Mouse (Mus musculus) midbrain, embryonic 11.5 days (tissue): ENCODE measurements around the gene Cyp2d22. TPM values are rescaled to one million over a fixed set of nuclear protein-coding genes. Genes with fewer than 3 reads are reported as not detected.
A peak's percentile ranks its signal among the peaks of the same experiment; 100 is the strongest.

Source experiments
- ATAC-seq: fragments of 200-750 bp; cut with Nextera tagmentation; 2 replicates; pipeline ENCODE4 v1.8.0; 2017; ENCODE audit warnings: moderate TSS enrichment, moderate library complexity; ENCODE audit not compliant: low FRiP score
- DNase-seq: peaks from one replicate; pipeline ENCODE4 v3.0.0; 2015; ENCODE audit warnings: low spot score; ENCODE audit errors: missing footprints
- H3K27ac ChIP-seq: fragments of 300-500 bp; sonication (generic); 2 replicates; pipeline ENCODE4 v1.5.1; 2014; ENCODE audit warnings: low read depth, low read length
- H3K27me3 ChIP-seq: fragments of 300-500 bp; sonication (generic); 2 replicates; pipeline ENCODE4 v1.6.1; 2014; ENCODE audit warnings: mild to moderate bottlenecking, low read length, moderate library complexity, mixed read lengths; ENCODE audit not compliant: control insufficient read depth, insufficient read depth
- H3K36me3 ChIP-seq: fragments of 300-500 bp; sonication (generic); 2 replicates; pipeline ENCODE4 v1.6.1; 2014; ENCODE audit warnings: mild to moderate bottlenecking, low read length, moderate library complexity, mixed read lengths; ENCODE audit not compliant: control insufficient read depth, insufficient read depth
- H3K4me1 ChIP-seq: fragments of 300-500 bp; sonication (generic); 2 replicates; pipeline ENCODE4 v1.6.1; 2014; ENCODE audit warnings: low read length; ENCODE audit not compliant: control insufficient read depth, insufficient read depth
- H3K4me2 ChIP-seq: fragments of 300-500 bp; sonication (generic); 2 replicates; pipeline ENCODE4 v1.6.1; 2014; ENCODE audit warnings: mild to moderate bottlenecking, moderate library complexity
- H3K4me3 ChIP-seq: fragments of 300-500 bp; sonication (generic); 2 replicates; pipeline ENCODE4 v1.5.1; 2014; ENCODE audit warnings: low read depth, low read length
- H3K9ac ChIP-seq: fragments of 300-500 bp; sonication (generic); 2 replicates; pipeline ENCODE4 v1.6.1; 2014; ENCODE audit warnings: low read length
- H3K9me3 ChIP-seq: fragments of 300-500 bp; sonication (generic); 2 replicates; pipeline ENCODE4 v1.6.1; 2016; ENCODE audit warnings: low read length; ENCODE audit not compliant: control insufficient read depth
- WGBS: fragments of 180-500 bp; shearing (Covaris S2); extraction: QIAGEN DNeasy Blood & Tissue Kit; methylation state at CpG from one replicate; pipeline ENCODE4 v1.1.7; 2014; 5-methylcytosine and 5-hydroxymethylcytosine counted together
- polyA plus RNA-seq: library from polyadenylated mRNA; unstranded; fragments of >200 nt; fragmentation: Nextera tagmentation; extraction: Ambion mirVana; gene quantifications from 2 replicates; pipeline ENCODE4 v1.2.1, GENCODE M21; 2014

Cyp2d22 gene
- polyA plus RNA-seq, 1 experiment from 2014 or later = 1.7 TPM

DNA sequence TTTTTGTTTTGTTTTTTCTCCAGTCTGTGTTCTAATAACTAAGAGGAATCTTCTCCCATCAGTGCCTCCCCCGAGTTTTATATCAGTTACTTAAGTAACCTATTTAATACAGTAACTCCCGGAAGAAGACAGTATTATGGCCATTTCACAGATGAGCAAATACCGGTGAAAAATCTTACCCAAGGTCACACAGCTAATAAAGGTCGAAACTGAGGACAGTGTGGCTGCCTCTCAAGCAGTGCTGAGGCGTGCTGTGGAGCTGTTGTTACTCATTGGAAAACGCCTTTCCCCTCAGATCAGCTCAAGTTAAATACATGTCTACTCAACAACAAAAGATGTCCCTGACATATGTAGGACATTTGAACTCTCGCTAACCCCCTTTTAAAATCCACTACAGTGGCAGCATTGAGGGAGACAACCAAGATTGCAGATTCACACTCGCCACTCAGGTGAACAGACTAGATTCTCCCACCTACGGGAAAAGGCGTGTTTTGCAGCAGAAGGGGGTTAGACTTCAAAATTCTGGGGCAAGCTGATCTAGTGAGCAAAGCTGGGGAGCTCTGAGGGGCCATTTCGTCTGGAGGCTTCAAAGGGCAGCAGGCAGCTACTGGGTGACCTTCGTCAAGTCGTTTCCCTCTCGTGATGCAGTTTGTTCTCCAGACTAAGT lies 26.8 kb downstream of the Cyp2d22 start:
- H3K9ac ChIP-seq = peak overlapping the region; percentile 78
- peaks cover 9% of the 10 kb centered on the region; the same call in 1 of the 2 replicates for H3K4me1 ChIP-seq
- peak overlapping the region; percentile 70 for H3K4me2 ChIP-seq
- H3K36me3 ChIP-seq = peaks cover 21% of the 10 kb centered on the region
- DNase-seq (peak; percentile 88), ATAC-seq (no peak)
- H3K27me3 ChIP-seq = no peaks in the 10 kb centered on the region
- H3K4me3 ChIP-seq = peak overlapping the region; percentile 55
- WGBS = 33% methylated on average over 14 of the region's 14 CpGs
- H3K27ac ChIP-seq = no peak overlapping the region
- H3K9me3 ChIP-seq = no peaks in the 10 kb centered on the region

DNA sequence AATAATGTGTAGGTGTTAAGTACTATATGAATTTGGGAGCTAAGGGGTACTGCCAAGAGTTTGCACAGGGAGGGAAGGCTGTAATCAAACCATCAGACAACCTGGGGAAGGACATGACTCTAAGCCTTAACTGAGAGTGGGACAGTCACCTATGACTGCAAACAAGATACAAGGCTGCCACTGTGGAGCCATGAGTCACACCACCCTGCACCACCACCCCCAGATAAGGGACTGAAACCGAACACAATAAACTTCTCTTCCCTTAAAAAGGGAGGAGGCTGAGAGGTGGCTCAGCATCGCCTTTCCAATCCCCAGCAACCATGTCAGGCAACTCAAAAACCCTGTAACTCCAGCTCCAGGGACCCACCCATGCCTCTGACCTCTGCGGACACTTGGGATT lies 28.6 kb downstream of the Cyp2d22 start:
- no peak overlapping the region for H3K27ac ChIP-seq
- H3K4me1 ChIP-seq = peaks cover 22% of the 10 kb centered on the region
- no peaks in the 10 kb centered on the region for H3K9me3 ChIP-seq
- DNase-seq = no peak
- WGBS = 85% methylated on average over 3 of the region's 3 CpGs
- no peak overlapping the region for H3K9ac ChIP-seq
- no peak overlapping the region for H3K4me3 ChIP-seq
- H3K27me3 ChIP-seq = no peaks in the 10 kb centered on the region
- peaks cover 21% of the 10 kb centered on the region for H3K36me3 ChIP-seq
- H3K4me2 ChIP-seq = no peak overlapping the region
- ATAC-seq = no peak

DNA sequence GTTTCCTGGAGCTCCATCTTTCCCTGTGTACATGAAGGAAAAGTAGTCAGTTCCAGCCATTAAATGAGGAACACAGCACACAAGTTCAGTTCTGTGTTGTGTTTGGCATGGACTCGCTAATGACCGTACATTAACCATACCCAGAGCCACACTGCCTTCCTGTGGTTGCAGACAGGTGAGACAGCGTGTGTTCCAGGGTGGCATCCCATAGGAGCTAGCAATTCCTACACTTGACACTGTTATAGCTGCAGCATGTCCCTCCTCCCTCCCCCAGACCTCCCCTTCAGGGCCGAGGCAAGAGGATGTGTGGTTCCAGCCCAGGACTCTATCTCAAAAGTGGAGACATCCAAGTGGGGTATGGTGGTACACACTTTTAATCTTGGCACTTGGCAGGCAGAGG lies 29.7 kb downstream of the Cyp2d22 start:
- no peak for DNase-seq
- H3K4me1 ChIP-seq = peaks cover 23% of the 10 kb centered on the region
- no peak overlapping the region for H3K27ac ChIP-seq
- no peak overlapping the region for H3K4me3 ChIP-seq
- ATAC-seq = no peak
- no peaks in the 10 kb centered on the region for H3K27me3 ChIP-seq
- 89% methylated on average over 4 of the region's 4 CpGs for WGBS
- H3K9ac ChIP-seq = no peak overlapping the region
- peaks cover 21% of the 10 kb centered on the region for H3K36me3 ChIP-seq
- no peaks in the 10 kb centered on the region for H3K9me3 ChIP-seq
- H3K4me2 ChIP-seq = no peak overlapping the region

DNA sequence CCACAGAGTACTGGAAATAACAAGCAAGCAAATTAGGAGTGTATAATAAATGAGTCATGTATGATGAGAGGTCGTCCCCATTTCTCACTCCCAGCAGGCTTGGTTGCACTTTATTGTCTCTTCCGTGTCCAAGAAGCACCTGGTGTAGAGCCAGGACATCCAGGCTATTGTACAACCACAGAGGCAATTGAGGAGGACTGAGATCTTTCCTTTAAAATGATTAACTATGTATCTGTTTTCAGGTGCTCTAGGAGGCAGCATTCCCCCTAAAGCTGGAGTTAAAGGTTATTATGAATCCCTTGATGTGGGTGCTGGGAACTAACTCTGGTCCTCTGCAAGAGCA lies 31.1 kb downstream of the Cyp2d22 start:
- H3K27me3 ChIP-seq = no peaks in the 10 kb centered on the region
- no peak overlapping the region for H3K4me3 ChIP-seq
- H3K9me3 ChIP-seq = no peaks in the 10 kb centered on the region
- ATAC-seq (no peak), DNase-seq (no peak)
- no peak overlapping the region for H3K9ac ChIP-seq
- no peak overlapping the region for H3K27ac ChIP-seq
- peaks cover 21% of the 10 kb centered on the region for H3K36me3 ChIP-seq
- WGBS = 88% methylated on average over 2 of the region's 2 CpGs
- H3K4me2 ChIP-seq = no peak overlapping the region
- H3K4me1 ChIP-seq = peaks cover 19% of the 10 kb centered on the region

DNA sequence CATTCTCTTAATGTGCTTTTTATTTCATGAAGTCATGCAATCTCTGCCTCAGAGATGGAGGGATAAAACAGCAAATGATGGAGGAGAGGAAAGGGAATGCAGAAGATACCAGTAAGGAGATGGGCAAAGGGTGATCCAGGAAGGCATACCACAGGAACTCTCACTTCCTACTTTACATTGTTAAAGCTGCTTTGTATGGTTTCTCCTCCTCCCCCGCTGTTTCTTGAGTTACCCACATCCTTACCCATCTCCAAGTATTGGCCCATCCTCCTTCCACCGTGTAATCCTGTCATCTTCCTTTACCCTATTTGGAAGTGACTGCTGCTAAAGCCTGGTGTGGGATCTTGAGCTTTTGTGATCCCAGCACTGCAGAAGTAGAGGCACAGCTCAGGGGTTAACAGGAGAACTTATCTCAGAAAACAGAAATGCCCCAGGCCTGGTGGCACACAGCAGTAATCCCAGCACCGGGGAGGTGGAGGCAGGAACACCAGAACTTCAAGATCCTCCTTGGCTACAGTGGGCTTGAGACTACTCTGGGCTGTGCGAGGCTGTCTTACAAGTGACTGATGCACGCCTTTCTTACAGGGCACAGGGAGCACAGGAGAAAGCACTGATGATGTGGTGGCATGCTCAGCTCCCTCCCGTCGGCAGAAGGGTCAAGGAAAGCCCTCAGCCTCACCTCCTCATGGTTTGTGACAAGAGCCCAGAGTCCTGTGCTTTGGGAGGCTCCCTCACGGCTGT lies 31.6 kb downstream of the Cyp2d22 start:
- Histone ChIP-seq H3K27ac (no peak overlapping the region), H3K4me2 (no peak overlapping the region)
- WGBS = 92% methylated on average over 8 of the region's 8 CpGs

DNA sequence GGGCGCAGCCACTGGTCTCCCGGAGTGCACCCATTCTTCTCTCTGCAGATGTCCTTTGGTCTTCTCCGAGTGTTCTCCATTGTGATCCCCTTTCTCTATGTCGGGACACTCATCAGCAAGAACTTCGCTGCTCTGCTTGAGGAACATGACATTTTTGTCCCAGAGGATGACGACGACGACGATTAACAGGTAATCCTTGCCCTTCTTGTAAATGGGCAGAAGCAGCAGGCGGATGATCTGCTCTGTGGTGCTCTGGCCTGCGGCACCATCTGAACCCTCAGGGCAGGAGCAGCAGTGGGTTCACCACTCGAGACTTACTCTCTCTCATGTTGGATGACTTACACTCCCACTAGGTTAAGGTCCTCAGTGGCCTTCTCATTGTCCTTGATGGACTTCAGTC lies 32.2 kb downstream of the Cyp2d22 start:
- peaks cover 21% of the 10 kb centered on the region for H3K36me3 ChIP-seq
- H3K27me3 ChIP-seq = no peaks in the 10 kb centered on the region
- DNase-seq = no peak
- H3K9me3 ChIP-seq = no peaks in the 10 kb centered on the region
- H3K4me1 ChIP-seq = peaks cover 14% of the 10 kb centered on the region
- no peak overlapping the region for H3K4me2 ChIP-seq
- ATAC-seq = no peak
- H3K4me3 ChIP-seq = no peak overlapping the region
- no peak overlapping the region for H3K9ac ChIP-seq
- H3K27ac ChIP-seq = no peak overlapping the region
- WGBS = 95% methylated on average over 12 of the region's 12 CpGs

More for the DNA sequence above, 31.6 kb downstream of the Cyp2d22 start:
- peaks cover 21% of the 10 kb centered on the region for H3K36me3 ChIP-seq
- H3K9me3 ChIP-seq = no peaks in the 10 kb centered on the region
- ATAC-seq = no peak
- DNase-seq = no peak
- no peak overlapping the region for H3K4me3 ChIP-seq
- H3K4me1 ChIP-seq = peaks cover 19% of the 10 kb centered on the region
- no peak overlapping the region for H3K9ac ChIP-seq
- H3K27me3 ChIP-seq = no peaks in the 10 kb centered on the region

DNA sequence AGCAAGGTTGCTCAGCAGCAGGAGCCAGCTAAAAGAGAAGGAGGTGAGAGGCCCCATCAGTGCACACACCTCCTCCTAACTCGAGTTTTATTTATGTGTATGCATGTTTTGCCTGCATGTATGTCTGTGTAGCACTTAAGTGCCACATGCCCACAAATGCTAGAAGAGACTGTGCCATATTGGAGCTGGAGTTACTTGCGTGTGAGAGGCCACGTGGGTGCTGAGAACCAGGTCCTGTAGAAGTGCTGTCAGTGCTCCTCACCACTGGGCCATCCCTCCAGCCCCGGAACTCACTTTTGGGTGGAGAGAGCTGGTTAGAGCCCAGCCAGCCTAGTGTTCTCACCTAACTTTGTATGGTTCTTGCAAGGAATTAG lies 32.8 kb downstream of the Cyp2d22 start:
- WGBS = 84% methylated on average over 4 of the region's 4 CpGs
- H3K4me3 ChIP-seq = no peak overlapping the region

DNA sequence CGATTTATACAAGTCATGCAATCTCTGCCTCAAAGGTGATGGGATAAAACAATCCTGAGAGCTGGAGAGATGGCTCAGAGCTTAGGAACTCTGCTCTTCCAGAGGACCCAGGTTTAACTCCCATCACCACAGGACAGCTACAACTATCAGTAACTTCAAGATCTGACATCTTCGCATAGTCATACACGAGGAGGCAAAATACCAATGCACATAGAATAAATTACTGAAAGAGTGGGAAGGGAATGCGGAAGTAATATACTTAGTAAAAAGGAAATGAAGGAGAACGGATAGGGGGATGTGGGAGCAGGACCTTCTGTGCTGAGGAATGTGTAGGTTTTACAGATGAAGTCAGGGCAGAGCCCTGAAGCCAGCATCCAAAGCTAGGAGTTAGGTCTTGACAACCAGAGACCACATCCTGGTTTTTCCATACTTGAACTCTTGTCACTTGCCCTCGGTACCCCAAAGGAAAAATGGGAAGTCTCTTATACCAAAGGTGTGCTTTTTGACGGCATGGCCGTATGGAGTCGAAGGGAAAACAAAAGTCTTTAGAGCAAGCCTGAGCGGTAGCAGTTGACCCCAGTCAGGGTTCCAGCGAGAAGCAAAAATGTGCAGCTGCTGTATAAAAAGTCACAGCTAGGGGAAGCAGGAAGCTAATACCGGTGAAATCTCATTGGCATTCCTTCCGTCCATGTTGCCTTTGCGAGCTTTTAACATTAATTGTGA lies 33.3 kb downstream of the Cyp2d22 start:
- Histone ChIP-seq H3K4me2 (peak overlapping the region; percentile 95), H3K36me3 (peaks cover 21% of the 10 kb centered on the region), H3K9me3 (no peaks in the 10 kb centered on the region), H3K27ac (0 out of 2 replicates have a peak overlapping the region, but pooled peaks have one; percentile 46), H3K4me1 (peaks cover 14% of the 10 kb centered on the region), H3K27me3 (peaks cover 2% of the 10 kb centered on the region; the same call in 1 of the 2 replicates), H3K9ac (peak overlapping the region; percentile 81), H3K4me3 (peak overlapping the region; percentile 71)
- ATAC-seq (peak; percentile 1; the same call in 1 of the 2 replicates), DNase-seq (no peak)
- 68% methylated on average over 14 of the region's 14 CpGs for WGBS

More for the DNA sequence above, 32.8 kb downstream of the Cyp2d22 start:
- H3K27ac ChIP-seq = no peak overlapping the region
- ATAC-seq (no peak), DNase-seq (no peak)
- H3K27me3 ChIP-seq = no peaks in the 10 kb centered on the region
- H3K9me3 ChIP-seq = no peaks in the 10 kb centered on the region
- peaks cover 21% of the 10 kb centered on the region for H3K36me3 ChIP-seq
- no peak overlapping the region for H3K9ac ChIP-seq
- no peak overlapping the region for H3K4me2 ChIP-seq
- H3K4me1 ChIP-seq = peaks cover 14% of the 10 kb centered on the region
